Mouse (Mus musculus): ENCODE results near the gene Hectd4. TPM values are rescaled to one million over a fixed set of nuclear protein-coding genes. Genes with fewer than 3 reads are reported as not detected.

Hectd4 gene
- polyA plus RNA-seq, 1 experiment from 2014 or later = 5.1 TPM

DNA sequence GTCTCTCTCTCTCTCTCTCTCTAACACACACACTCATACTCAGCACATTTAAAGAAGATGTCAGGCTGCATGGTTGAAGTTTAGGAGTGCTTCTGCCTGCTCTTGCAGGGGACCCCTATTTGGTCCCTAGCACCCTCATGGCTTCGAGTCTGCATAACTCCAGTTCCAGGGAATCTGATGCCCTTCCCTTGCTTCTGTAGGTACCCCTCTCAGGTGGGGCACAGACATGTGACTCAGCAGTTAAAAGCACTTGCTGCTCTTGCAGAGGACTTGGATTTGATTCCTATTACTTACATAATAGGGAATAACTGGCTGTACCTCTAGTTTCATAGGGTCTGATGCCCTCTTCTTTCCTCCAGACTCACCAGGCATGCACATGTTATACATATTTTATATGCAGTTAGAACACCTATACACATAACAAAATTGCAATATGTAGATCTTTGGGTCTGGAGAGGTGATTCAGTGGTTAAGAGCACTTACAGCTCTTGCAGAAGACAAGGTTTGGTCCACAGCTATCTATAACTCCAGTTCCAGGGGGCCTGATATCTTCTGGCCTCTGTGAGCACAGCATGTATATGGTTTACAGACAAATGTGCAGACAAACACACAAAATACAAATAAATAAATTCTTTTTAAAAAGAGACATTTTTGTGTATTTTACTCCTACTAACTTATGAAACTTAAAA, 23.8 kb downstream of the Hectd4 start:
- 100% methylated on average over 1 of the region's 1 CpGs for WGBS
- DNase-seq (ENCODE audit: extremely low spot score, low spot score) = no peak

DNA sequence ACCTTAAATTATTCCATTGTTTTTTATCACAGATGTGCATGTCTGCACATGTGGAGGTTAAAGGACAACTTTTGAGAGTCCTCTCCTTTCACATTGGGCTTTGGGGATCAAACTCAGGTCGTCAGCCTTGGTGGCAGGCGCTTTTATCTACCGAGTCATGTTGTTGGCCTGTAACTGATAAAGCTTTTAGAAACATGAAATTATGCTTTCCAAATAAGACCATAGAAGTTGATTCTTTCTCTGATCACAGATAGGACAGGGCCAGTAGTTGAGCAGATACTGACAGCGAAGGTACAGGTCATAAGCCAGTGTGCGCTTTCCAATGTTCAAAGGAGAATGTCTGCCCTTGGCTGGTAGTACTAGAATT, 24.3 kb downstream of the Hectd4 start:
- H3K4me3 ChIP-seq = no peak overlapping the region
- H3K27me3 ChIP-seq (ENCODE audit: poor library complexity, severe bottlenecking) = no peaks in the 10 kb centered on the region
- H3K4me1 ChIP-seq = peaks cover 5% of the 10 kb centered on the region
- no peak overlapping the region for H3K27ac ChIP-seq
- H3K36me3 ChIP-seq (replicated peaks) = no peaks in the 10 kb centered on the region
- no peak for DNase-seq (ENCODE audit: extremely low spot score, low spot score)
- no peaks in the 10 kb centered on the region for H3K9me3 ChIP-seq
- 91% methylated on average over 5 of the region's 5 CpGs for WGBS

More for the DNA sequence above, 23.8 kb downstream of the Hectd4 start:
- no peaks in the 10 kb centered on the region for H3K9me3 ChIP-seq
- no peak overlapping the region for H3K4me3 ChIP-seq
- H3K27ac ChIP-seq = no peak overlapping the region
- H3K36me3 ChIP-seq (replicated peaks) = no peaks in the 10 kb centered on the region
- peaks cover 5% of the 10 kb centered on the region for H3K4me1 ChIP-seq
- no peaks in the 10 kb centered on the region for H3K27me3 ChIP-seq (ENCODE audit: poor library complexity, severe bottlenecking)

DNA sequence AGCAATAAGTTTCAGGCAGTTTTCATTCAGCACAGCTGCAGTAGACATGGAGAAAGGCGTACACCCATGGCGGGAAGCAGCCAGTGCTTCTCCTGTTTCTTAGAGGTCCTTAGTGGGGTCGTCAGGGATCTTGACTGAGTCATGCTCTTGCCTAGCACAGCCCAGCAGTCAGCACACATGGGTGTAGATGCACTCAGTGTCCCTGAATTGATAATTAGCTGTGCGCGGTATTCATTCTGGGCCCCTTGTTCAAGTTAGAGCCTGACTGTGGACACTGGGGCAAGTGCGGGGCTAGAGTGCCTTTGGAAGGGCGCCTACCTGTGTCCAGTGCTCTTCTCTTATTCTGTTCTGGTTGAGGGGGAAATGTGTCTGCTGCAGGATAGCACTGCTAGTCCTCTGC, 25.2 kb downstream of the Hectd4 start:
- WGBS = 88% methylated on average over 7 of the region's 7 CpGs
- Histone ChIP-seq H3K9me3 (no peaks in the 10 kb centered on the region), H3K27ac (no peak overlapping the region), H3K36me3 (replicated peaks) (no peaks in the 10 kb centered on the region), H3K4me3 (no peak overlapping the region), H3K27me3 (ENCODE audit: poor library complexity, severe bottlenecking) (no peaks in the 10 kb centered on the region), H3K4me1 (peaks cover 5% of the 10 kb centered on the region)
- DNase-seq (ENCODE audit: extremely low spot score, low spot score) = no peak

DNA sequence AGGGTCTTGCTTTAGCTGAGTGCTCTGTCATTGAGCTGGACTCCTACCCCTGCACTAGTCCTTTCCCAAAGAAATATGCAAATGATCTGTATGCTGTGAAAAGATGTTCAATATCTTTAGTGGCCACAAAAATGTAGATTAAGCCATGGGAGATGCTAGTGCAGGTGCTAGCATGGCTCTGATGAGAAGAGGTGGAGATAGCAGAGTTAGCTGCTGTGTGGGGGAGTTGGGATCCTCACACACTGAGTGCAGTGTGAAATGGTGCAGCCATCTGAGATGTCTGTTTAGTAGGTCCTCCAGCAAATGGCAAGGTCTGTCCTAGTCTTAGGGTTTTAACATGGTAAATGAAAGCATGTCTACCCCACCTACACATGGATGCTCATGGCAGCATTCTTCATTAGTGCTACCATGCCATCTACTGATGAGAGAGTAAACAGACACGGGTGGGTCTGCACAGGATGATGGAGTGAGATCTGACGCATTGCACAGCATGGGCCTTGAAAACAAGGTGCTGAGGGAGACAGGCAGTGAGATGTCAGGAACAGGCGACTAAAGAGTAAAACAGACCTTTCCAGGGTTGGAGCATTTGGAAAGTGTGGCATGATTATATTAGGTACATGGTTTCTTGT, 28.9 kb downstream of the Hectd4 start:
- Histone ChIP-seq H3K36me3 (replicated peaks) (peaks cover 2% of the 10 kb centered on the region), H3K27ac (no peak overlapping the region), H3K4me1 (peaks cover 5% of the 10 kb centered on the region), H3K4me3 (no peak overlapping the region), H3K9me3 (no peaks in the 10 kb centered on the region), H3K27me3 (ENCODE audit: poor library complexity, severe bottlenecking) (no peaks in the 10 kb centered on the region)
- WGBS = 84% methylated on average over 3 of the region's 3 CpGs
- no peak for DNase-seq (ENCODE audit: extremely low spot score, low spot score)

DNA sequence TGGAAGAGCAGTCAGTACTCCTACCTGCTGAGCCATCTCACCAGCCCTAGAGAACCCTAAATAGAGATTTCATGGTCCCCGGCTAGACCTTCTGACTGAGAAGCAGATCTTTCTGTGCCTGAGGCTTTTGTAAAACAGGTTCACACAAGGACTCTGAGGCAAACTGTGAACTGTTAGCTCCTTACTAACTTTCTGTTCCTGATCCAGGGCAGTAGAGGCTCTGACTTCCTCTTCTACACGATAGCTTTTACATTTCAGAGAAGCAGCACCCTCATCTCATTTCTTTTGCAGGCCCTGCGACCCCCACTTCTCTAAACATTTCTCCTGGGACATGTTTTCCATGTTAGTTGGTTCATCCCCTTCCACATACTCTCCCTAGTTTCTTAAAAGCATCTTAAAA, 29.7 kb downstream of the Hectd4 start:
- no peak overlapping the region for H3K27ac ChIP-seq
- no peak for DNase-seq (ENCODE audit: extremely low spot score, low spot score)
- H3K9me3 ChIP-seq = no peaks in the 10 kb centered on the region
- 89% methylated on average over 3 of the region's 3 CpGs for WGBS
- H3K27me3 ChIP-seq (ENCODE audit: poor library complexity, severe bottlenecking) = no peaks in the 10 kb centered on the region
- no peak overlapping the region for H3K4me3 ChIP-seq
- H3K36me3 ChIP-seq (replicated peaks) = peaks cover 9% of the 10 kb centered on the region
- peaks cover 5% of the 10 kb centered on the region for H3K4me1 ChIP-seq

DNA sequence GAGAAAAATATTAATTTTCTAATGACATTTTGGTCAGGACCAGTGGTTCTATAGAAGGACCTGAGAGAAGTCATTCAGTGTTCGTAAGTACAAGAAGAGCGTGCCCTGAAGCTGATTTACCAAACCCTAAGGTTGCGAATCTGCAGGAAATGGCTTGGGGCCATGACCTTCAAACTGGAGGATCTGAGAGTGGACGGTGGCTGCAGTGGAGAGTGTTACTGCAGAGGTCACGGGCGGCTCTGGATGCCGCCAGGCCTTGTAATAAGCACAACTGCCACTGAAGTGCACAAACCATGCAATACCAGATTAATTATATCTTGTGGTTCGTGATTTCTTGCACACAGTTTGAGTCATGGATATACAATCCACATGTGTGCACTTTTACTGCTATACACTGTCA, 31.8 kb downstream of the Hectd4 start:
- no peak for DNase-seq (ENCODE audit: extremely low spot score, low spot score)
- peaks cover 20% of the 10 kb centered on the region for H3K36me3 ChIP-seq (replicated peaks)
- H3K4me3 ChIP-seq = no peak overlapping the region
- no peaks in the 10 kb centered on the region for H3K9me3 ChIP-seq
- no peaks in the 10 kb centered on the region for H3K4me1 ChIP-seq
- H3K27me3 ChIP-seq (ENCODE audit: poor library complexity, severe bottlenecking) = no peaks in the 10 kb centered on the region
- H3K27ac ChIP-seq = no peak overlapping the region
- 78% methylated on average over 8 of the region's 8 CpGs for WGBS

DNA sequence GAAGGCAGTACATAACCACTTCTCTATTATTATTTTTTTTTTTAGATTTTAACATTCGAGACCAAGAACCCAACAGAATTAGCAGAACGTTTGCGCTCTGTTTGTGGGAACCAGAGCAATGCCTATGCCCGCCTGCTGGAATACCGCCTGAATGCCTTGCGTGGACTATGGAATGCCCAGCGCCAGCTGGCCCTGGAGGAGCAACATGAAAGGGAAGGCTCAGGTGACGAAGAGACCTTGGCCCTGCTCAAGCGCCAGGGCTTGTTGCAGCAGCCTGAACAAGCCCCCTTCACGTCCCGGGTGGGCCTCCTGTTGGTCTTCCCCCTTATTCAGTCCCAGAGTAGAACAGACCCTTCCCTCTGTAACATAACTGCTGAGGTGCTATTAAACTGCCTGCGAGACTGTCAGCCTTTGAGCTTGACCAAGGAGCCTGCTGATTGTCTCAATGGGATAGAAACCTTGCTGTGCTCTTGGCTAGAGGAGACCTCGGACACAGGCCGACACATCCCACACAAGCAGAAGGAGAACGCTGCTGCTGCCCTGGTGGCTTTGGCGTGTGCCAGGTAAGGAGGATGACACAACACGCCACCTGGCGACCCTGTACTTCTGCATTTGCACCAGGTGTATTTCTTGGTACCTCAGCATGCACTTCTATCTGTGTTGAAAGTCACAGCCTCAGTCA, 33.9 kb downstream of the Hectd4 start:
- Histone ChIP-seq H3K27ac (no peak overlapping the region), H3K4me3 (no peak overlapping the region), H3K4me1 (no peaks in the 10 kb centered on the region), H3K27me3 (ENCODE audit: poor library complexity, severe bottlenecking) (no peaks in the 10 kb centered on the region), H3K9me3 (no peaks in the 10 kb centered on the region), H3K36me3 (replicated peaks) (peaks cover 34% of the 10 kb centered on the region)
- 94% methylated on average over 18 of the region's 18 CpGs for WGBS
- no peak for DNase-seq (ENCODE audit: extremely low spot score, low spot score)

DNA sequence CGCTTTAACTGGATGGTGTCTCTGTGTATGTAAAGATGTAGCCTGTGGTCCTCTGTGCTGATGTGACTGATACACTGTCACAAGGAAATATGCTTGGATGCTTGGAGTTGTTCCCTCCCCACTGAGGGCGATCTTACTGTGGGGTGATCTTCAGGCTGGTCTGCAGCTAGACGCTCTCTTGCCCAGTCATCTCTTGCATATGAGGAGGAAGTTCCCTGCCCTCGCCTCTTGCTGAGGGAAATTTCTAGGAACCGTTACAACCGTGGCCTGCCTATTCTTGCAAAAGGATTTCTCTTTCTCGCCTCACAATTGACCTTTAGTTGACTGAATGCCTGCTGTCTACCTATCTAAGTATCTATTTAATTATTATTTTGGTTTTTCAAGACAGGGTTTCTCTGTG, 35.0 kb downstream of the Hectd4 start:
- Histone ChIP-seq H3K27me3 (ENCODE audit: poor library complexity, severe bottlenecking) (no peaks in the 10 kb centered on the region), H3K27ac (no peak overlapping the region), H3K9me3 (no peaks in the 10 kb centered on the region), H3K4me1 (no peaks in the 10 kb centered on the region), H3K4me3 (no peak overlapping the region), H3K36me3 (replicated peaks) (peaks cover 38% of the 10 kb centered on the region)
- WGBS = 94% methylated on average over 7 of the region's 7 CpGs
- no peak for DNase-seq (ENCODE audit: extremely low spot score, low spot score)

DNA sequence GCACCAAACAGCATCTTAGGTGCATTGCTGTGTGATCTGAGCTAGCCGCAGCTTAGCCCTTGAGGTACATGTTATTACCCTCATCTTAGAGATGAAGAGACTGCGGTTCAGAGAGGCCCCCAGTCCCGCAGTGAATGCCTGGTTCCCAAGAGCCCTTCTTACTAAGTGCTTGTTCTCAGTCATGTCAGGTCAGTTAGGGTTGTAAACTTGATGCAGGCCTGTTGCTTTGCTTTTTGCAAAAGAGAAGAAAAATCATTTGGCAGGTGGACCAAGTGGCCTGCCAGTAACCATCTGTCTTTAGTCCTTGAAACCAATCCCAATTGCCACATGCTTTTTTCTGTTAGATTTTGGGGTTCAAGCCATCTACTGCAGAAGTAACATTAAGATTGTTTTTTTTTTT, 41.8 kb downstream of the Hectd4 start:
- no peak for DNase-seq (ENCODE audit: extremely low spot score, low spot score)
- H3K36me3 ChIP-seq (replicated peaks) = peaks cover 55% of the 10 kb centered on the region
- no peak overlapping the region for H3K27ac ChIP-seq
- H3K4me3 ChIP-seq = no peak overlapping the region
- no peaks in the 10 kb centered on the region for H3K27me3 ChIP-seq (ENCODE audit: poor library complexity, severe bottlenecking)
- no peaks in the 10 kb centered on the region for H3K9me3 ChIP-seq
- 94% methylated on average over 3 of the region's 3 CpGs for WGBS
- H3K4me1 ChIP-seq = no peaks in the 10 kb centered on the region

DNA sequence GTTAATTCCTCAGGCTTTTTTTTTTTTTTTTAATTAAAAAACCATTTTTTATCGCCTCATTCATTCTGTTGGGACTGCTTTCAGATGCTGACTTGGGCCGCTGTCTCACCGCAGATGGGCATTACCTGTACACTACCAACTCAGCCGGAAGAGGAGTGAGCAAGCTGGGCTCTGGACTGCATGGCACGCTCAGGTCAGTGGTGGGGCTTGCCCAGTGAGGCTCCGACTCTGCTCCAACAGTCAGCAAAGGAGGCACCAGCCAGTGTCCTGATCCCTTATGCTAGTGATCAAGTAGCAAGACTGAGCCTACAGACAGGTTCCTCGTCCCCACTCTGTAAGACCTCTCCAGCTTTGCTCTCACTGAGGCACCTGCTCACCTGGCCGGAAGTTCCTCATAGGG, 42.4 kb downstream of the Hectd4 start:
- Histone ChIP-seq H3K27ac (no peak overlapping the region), H3K36me3 (replicated peaks) (peaks cover 54% of the 10 kb centered on the region), H3K4me1 (no peaks in the 10 kb centered on the region), H3K27me3 (ENCODE audit: poor library complexity, severe bottlenecking) (no peaks in the 10 kb centered on the region), H3K4me3 (no peak overlapping the region), H3K9me3 (no peaks in the 10 kb centered on the region)
- 94% methylated on average over 8 of the region's 8 CpGs for WGBS
- no peak for DNase-seq (ENCODE audit: extremely low spot score, low spot score)

DNA sequence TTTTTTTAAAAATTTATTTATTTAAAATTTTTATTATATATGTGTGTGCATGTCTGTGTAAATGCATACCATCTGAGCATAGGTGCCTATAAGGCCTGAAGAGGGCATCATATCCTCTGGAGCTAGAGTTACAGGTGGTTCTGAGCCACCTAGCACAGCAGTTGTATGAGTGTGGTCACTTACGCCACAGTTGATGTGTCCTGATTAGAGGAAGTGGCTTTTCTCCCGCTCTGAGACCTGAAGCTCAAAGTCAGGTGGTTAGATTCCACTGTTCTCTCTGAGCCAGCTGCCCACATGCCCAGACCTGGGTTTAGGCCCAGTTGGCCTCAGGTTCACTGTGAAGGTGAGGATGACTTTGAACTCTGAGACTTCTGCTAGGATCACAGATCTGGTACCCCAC, 44.6 kb downstream of the Hectd4 start:
- Histone ChIP-seq H3K4me1 (no peaks in the 10 kb centered on the region), H3K27ac (no peak overlapping the region), H3K4me3 (no peak overlapping the region), H3K27me3 (ENCODE audit: poor library complexity, severe bottlenecking) (no peaks in the 10 kb centered on the region), H3K36me3 (replicated peaks) (peaks cover 59% of the 10 kb centered on the region), H3K9me3 (no peaks in the 10 kb centered on the region)
- DNase-seq (ENCODE audit: extremely low spot score, low spot score) = no peak
- 97% methylated on average over 2 of the region's 2 CpGs for WGBS

DNA sequence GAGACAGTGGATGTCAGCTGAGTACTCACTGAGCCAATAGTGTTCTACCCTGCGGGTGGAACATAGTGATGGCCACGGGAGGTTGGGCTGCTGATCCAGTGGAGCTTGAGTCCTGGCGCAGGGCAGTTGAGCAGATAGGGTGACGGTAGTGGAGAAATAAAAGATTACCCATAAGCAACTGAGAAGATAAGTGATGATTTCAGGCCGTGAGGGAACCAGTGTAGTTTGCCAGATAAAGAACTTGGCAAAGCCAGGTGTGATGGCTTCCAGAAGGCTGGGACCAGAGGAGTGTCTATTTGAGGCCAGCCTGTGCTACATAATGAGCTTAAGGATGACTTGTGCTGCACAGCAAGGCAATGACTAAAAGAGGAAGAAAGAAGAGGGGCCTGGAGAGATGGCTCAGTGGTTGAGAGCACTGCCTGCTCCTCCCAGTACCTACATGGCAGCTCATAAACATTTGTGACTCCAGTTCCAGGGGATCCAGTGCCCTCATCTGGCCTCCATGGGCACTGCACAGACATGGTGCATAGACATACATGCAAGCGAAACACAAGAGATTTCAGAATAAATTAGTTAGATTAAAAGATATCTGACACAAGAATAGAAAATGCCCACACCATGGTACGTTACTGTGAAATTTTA, 46.8 kb downstream of the Hectd4 start:
- Histone ChIP-seq H3K27me3 (ENCODE audit: poor library complexity, severe bottlenecking) (no peaks in the 10 kb centered on the region), H3K4me1 (no peaks in the 10 kb centered on the region), H3K36me3 (replicated peaks) (peaks cover 60% of the 10 kb centered on the region), H3K4me3 (no peak overlapping the region), H3K9me3 (no peaks in the 10 kb centered on the region), H3K27ac (no peak overlapping the region)
- no peak for DNase-seq (ENCODE audit: extremely low spot score, low spot score)
- 87% methylated on average over 7 of the region's 7 CpGs for WGBS

DNA sequence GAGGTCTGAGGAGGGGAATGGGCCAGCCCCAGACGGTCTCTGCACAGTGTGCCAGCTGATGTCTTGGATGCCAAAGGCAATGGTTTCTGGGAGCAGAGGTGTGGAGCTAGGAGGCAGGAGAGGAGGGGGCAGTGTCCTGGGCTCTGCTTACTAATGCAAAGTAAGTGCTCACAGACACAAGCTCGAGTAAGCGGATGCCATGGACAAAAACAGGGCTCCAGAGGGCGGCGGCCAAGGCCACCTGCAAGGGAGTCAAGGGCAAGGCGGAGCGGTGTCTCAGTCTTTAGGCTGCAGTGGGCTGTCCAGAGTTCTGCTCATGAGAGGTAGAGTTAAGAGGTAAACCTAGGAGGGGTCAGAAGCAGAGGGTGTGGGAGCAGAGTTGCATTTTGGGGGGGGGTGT, 51.0 kb downstream of the Hectd4 start:
- Histone ChIP-seq H3K9me3 (no peaks in the 10 kb centered on the region), H3K27me3 (ENCODE audit: poor library complexity, severe bottlenecking) (no peaks in the 10 kb centered on the region), H3K4me3 (no peak overlapping the region), H3K36me3 (replicated peaks) (peaks cover 70% of the 10 kb centered on the region), H3K27ac (no peak overlapping the region), H3K4me1 (no peaks in the 10 kb centered on the region)
- no peak for DNase-seq (ENCODE audit: extremely low spot score, low spot score)
- WGBS = 89% methylated on average over 7 of the region's 7 CpGs

Data from forebrain, embryonic 10.5 days (tissue).